Mouse (Mus musculus) brain, adult 2 months (tissue): ENCODE measurements around the gene Vmn1r239-ps.
"Not testable (repeated sequence)": the region's sequence is repeated elsewhere in the genome, so short reads cannot be mapped to it uniquely, and the experiment has no call there.

Source experiments
- DNase-seq: peaks from one replicate; pipeline ENCODE4 v3.0.0; 2011; ENCODE audit warnings: low read depth, low spot score

The Vmn1r239-ps gene

GRCm38 (mm10) chrX:147453610-147454009 is at the start of gene Vmn1r239-ps:
Gene Vmn1r239-ps, minus strand, starts transcription at chrX:147453710.
- not testable (repeated sequence) for DNase-seq

GRCm38 (mm10) chrX:147489551-147489950 is 36.0 kb upstream of the Vmn1r239-ps start:
- DNase-seq, result peak; percentile 3

GRCm38 (mm10) chrX:147443386-147443785 is 10.1 kb downstream of the Vmn1r239-ps start:
- DNase-seq, result no peak

GRCm38 (mm10) chrX:147435400-147435799 is 18.1 kb downstream of the Vmn1r239-ps start:
- DNase-seq, result no peak

GRCm38 (mm10) chrX:147429753-147430152 is 23.8 kb downstream of the Vmn1r239-ps start:
- peak; percentile 2 for DNase-seq

DNA sequence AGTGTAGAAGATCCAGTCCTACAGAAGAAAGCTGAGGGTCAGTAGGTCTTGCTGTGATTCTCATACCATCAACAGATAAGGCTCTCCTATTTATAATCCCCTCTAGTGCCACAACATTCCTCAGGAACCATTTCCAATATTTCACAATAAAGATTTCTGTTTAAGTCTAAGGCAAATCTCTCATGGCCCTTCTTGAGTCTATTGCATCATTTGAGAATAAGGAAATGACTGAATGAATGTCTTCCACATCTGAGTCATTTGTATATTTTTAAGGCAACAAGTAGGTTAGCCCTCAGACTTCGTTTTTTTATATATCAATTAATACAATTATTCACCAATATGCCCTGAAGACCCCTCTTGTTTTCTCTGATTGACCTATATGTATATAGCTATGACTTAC is 24.4 kb downstream of the Vmn1r239-ps start, which contains the start of gene Il13ra2:
TSS of gene Il13ra2 (minus strand) at position 64 of the 400 bp plus-strand sequence.
- DNase-seq, result no peak
